Mouse (Mus musculus): ENCODE measurements around the gene Ralgps1. TPM values are rescaled to one million over a fixed set of nuclear protein-coding genes. Genes with fewer than 3 reads are reported as not detected.

Gene Ralgps1
- total and polyA plus RNA-seq, 3 experiments, result 0.89 to 2.6 TPM; not detected in 1

DNA sequence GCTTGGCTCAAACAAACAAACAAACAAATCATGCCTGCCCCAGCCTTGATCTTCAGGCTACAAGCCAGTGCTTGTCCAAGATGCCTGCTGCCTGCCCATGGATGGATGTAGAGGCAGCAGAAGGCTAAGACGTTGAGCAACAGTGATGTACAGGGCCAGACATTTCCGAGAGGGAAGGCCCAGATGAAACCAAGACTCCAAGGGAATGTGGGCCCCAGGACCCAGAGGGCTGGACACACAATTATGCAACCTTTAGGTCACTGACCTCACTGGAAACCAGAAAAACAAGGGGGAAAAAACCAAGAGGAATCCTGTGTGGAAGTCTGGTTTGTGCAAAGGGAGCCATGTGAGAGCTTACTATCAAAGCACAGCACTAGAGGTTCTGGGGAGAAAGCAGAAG lies 87.6 kb downstream of the Ralgps1 start:
- Histone ChIP-seq H3K27me3 (ENCODE audit: control insufficient read depth in 1 of 2, insufficient read depth in 2 of 2, low read length in 2 of 2) (no peaks in the 10 kb centered on the region), H3K27ac (ENCODE audit: control insufficient read depth, low read depth, low read length) (no peak overlapping the region), H3K4me1 (ENCODE audit: control insufficient read depth in 1 of 2, insufficient read depth in 2 of 2, low read length in 2 of 2) (no peaks in the 10 kb centered on the region), H3K79me2 (ENCODE audit: control insufficient read depth, insufficient read depth, low read length, poor library complexity) (no peaks in the 10 kb centered on the region), H3K36me3 (ENCODE audit: control insufficient read depth in 1 of 2, insufficient read depth in 2 of 2, low read length in 2 of 2) (no peaks in the 10 kb centered on the region), H3K4me3 (ENCODE audit: control insufficient read depth in 1 of 2, insufficient read depth in 1 of 2, low read depth in 2 of 2, low read length in 2 of 2) (no peak overlapping the region), H3K9ac (ENCODE audit: control insufficient read depth, low read depth, low read length, poor library complexity, severe bottlenecking) (no peak overlapping the region), H3K9me3 (replicated peaks; ENCODE audit: insufficient read depth, low read length) (no peaks in the 10 kb centered on the region)
- DNase-seq (ENCODE audit: low read depth, low spot score), result no peak
- TF ChIP-seq USF2 (IDR thresholded peaks at IDR 0.05; ENCODE audit: borderline replicate concordance in 1 of 2, insufficient read depth in 1 of 2, low read depth in 1 of 2, low read length in 2 of 2) (no peak), POLR2A (IDR thresholded peaks at IDR 0.05; ENCODE audit: control insufficient read depth in 1 of 2, insufficient read depth in 1 of 2, low read depth in 1 of 2, low read length in 2 of 2, poor library complexity in 1 of 2) (no peak), ZNF384 (IDR thresholded peaks at IDR 0.05; ENCODE audit: low read depth, low read length) (no peak), USF1 (IDR thresholded peaks at IDR 0.05; ENCODE audit: low read depth, low read length) (no peak), NELFE (IDR thresholded peaks at IDR 0.05; ENCODE audit: low read depth, low read length) (no peak)

DNA sequence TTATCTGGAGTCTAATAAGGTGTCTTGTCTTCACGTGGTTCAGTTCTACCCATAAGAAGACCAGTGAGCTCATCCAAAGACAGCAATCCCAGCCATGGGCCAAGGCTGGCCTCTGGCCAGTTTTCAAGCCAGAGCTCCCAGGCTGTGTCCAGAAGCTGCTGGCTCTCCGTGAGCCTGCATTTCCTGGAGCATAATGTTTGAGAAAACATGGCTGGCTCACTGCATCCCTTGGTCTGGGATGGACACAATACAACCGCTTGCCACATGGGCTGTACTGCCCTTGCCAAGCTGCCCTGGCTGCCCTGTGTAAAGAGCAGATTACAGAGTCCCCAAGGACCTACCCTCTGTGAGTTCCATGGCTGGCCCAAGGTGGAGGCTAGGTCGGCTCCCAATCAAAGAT lies 88.4 kb downstream of the Ralgps1 start:
- H3K27me3 ChIP-seq (ENCODE audit: control insufficient read depth in 1 of 2, insufficient read depth in 2 of 2, low read length in 2 of 2), result no peaks in the 10 kb centered on the region
- DNase-seq (ENCODE audit: low read depth, low spot score), result no peak
- no peak for TF ChIP-seq SMC3 (IDR thresholded peaks at IDR 0.05; ENCODE audit: low read depth, low read length)
- no peak for TF ChIP-seq TAL1 (IDR thresholded peaks at IDR 0.05; ENCODE audit: low read length)
- no peak for TF ChIP-seq NELFE (IDR thresholded peaks at IDR 0.05; ENCODE audit: low read depth, low read length)
- TF ChIP-seq CTCF (IDR thresholded peaks at IDR 0.05 in 2 of 3, conservative IDR thresholded peaks at IDR 0.05 in 1 of 3; ENCODE audit: control insufficient read depth in 1 of 3, insufficient read depth in 1 of 3, low read depth in 2 of 3, low read length in 3 of 3, poor library complexity in 1 of 3, severe bottlenecking in 1 of 3), result no peak
- TF ChIP-seq MAZ (IDR thresholded peaks at IDR 0.05; ENCODE audit: low read depth, low read length), result no peak

DNA sequence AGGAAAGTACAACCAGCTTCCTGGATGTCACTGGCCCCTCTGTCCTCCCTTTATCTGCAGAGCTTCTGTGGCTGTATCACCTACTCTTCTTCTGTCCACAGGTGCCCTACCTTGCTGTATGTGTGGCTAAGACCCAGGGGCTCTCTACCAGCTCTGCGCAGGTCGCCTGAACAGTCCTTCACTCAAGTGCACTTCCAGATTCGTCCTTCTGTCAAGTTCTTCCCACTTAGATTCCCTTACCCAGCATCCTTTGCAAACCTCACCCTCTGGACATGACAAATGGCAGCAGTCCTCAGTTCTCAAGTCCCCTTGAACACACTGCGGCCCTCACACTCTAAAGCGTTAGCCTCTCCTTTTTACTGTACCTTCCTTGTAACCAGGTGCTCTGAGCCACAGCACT lies 89.5 kb downstream of the Ralgps1 start:
- no peaks in the 10 kb centered on the region for H3K4me1 ChIP-seq (ENCODE audit: control insufficient read depth in 1 of 2, insufficient read depth in 2 of 2, low read length in 2 of 2)
- no peak overlapping the region for H3K27ac ChIP-seq (ENCODE audit: control insufficient read depth, low read depth, low read length)
- no peaks in the 10 kb centered on the region for H3K79me2 ChIP-seq (ENCODE audit: control insufficient read depth, insufficient read depth, low read length, poor library complexity)
- H3K4me3 ChIP-seq (ENCODE audit: control insufficient read depth in 1 of 2, insufficient read depth in 1 of 2, low read depth in 2 of 2, low read length in 2 of 2), result no peak overlapping the region
- TF ChIP-seq BHLHE40 (IDR thresholded peaks at IDR 0.05; ENCODE audit: borderline replicate concordance, low read depth, low read length) (no peak), UBTF (IDR thresholded peaks at IDR 0.05; ENCODE audit: borderline replicate concordance, insufficient read depth, low read depth, low read length) (no peak), MAX (IDR thresholded peaks at IDR 0.05; ENCODE audit: low read length) (no peak), E2F4 (IDR thresholded peaks at IDR 0.05; ENCODE audit: borderline replicate concordance, low read depth, low read length) (no peak), MAZ (IDR thresholded peaks at IDR 0.05; ENCODE audit: low read depth, low read length) (no peak), ZNF384 (IDR thresholded peaks at IDR 0.05; ENCODE audit: low read depth, low read length) (no peak), RCOR1 (IDR thresholded peaks at IDR 0.05; ENCODE audit: low read depth, low read length) (no peak), MYC (IDR thresholded peaks at IDR 0.05; ENCODE audit: low read depth, low read length) (no peak), SIN3A (IDR thresholded peaks at IDR 0.05; ENCODE audit: low read length) (no peak), CTCF (IDR thresholded peaks at IDR 0.05 in 2 of 3, conservative IDR thresholded peaks at IDR 0.05 in 1 of 3; ENCODE audit: control insufficient read depth in 1 of 3, insufficient read depth in 1 of 3, low read depth in 2 of 3, low read length in 3 of 3, poor library complexity in 1 of 3, severe bottlenecking in 1 of 3) (no peak), MXI1 (IDR thresholded peaks at IDR 0.05; ENCODE audit: low read depth, low read length) (no peak), ETS1 (IDR thresholded peaks at IDR 0.05; ENCODE audit: low read depth, low read length) (no peak), EP300 (IDR thresholded peaks at IDR 0.05; ENCODE audit: low read depth in 1 of 2, low read length in 2 of 2) (no peak), ZKSCAN1 (IDR thresholded peaks at IDR 0.05; ENCODE audit: low read depth, low read length) (no peak), HCFC1 (IDR thresholded peaks at IDR 0.05; ENCODE audit: low read depth, low read length) (no peak)
- no peaks in the 10 kb centered on the region for H3K27me3 ChIP-seq (ENCODE audit: control insufficient read depth in 1 of 2, insufficient read depth in 2 of 2, low read length in 2 of 2)
- no peaks in the 10 kb centered on the region for H3K36me3 ChIP-seq (ENCODE audit: control insufficient read depth in 1 of 2, insufficient read depth in 2 of 2, low read length in 2 of 2)
- no peaks in the 10 kb centered on the region for H3K9me3 ChIP-seq (replicated peaks; ENCODE audit: insufficient read depth, low read length)
- H3K9ac ChIP-seq (ENCODE audit: control insufficient read depth, low read depth, low read length, poor library complexity, severe bottlenecking), result no peak overlapping the region
- DNase-seq (ENCODE audit: low read depth, low spot score), result no peak

More for the DNA sequence above, 88.4 kb downstream of the Ralgps1 start:
- no peak overlapping the region for H3K4me3 ChIP-seq (ENCODE audit: control insufficient read depth in 1 of 2, insufficient read depth in 1 of 2, low read depth in 2 of 2, low read length in 2 of 2)
- H3K9ac ChIP-seq (ENCODE audit: control insufficient read depth, low read depth, low read length, poor library complexity, severe bottlenecking), result no peak overlapping the region
- H3K27ac ChIP-seq (ENCODE audit: control insufficient read depth, low read depth, low read length), result no peak overlapping the region
- no peaks in the 10 kb centered on the region for H3K9me3 ChIP-seq (replicated peaks; ENCODE audit: insufficient read depth, low read length)
- H3K36me3 ChIP-seq (ENCODE audit: control insufficient read depth in 1 of 2, insufficient read depth in 2 of 2, low read length in 2 of 2), result no peaks in the 10 kb centered on the region
- H3K4me1 ChIP-seq (ENCODE audit: control insufficient read depth in 1 of 2, insufficient read depth in 2 of 2, low read length in 2 of 2), result no peaks in the 10 kb centered on the region
- H3K79me2 ChIP-seq (ENCODE audit: control insufficient read depth, insufficient read depth, low read length, poor library complexity), result no peaks in the 10 kb centered on the region

Measured in MEL (cell line).